Mouse (Mus musculus) gonadal fat pad, adult 2 months (tissue): Measurements from ENCODE around the gene Gm7271. TPM values are rescaled to one million over a fixed set of nuclear protein-coding genes. Genes with fewer than 3 reads are reported as not detected.

Experiments used
- DNase-seq: peaks from one replicate; pipeline ENCODE4 v3.0.0-alpha.2; 2012; ENCODE audit warnings: low read depth
- polyA plus RNA-seq: library from polyadenylated mRNA; depleted of rRNA; stranded (reverse); fragments of >200 nt; gene quantifications from 2 replicates; pipeline ENCODE4 v1.2.3, GENCODE M21; 2012; rRNA removed

The Gm7271 gene
- not detected in 2 replicates for polyA plus RNA-seq

GRCm38 (mm10) chr5:76483811-76484210 lies at the start of gene Gm7271:
Gene Gm7271 (plus strand): TSS chr5:76484040.
- no peak for DNase-seq

GRCm38 (mm10) chr5:76437100-76437499 lies 46.7 kb upstream of the Gm7271 start:
- DNase-seq: peak; percentile 87

DNA sequence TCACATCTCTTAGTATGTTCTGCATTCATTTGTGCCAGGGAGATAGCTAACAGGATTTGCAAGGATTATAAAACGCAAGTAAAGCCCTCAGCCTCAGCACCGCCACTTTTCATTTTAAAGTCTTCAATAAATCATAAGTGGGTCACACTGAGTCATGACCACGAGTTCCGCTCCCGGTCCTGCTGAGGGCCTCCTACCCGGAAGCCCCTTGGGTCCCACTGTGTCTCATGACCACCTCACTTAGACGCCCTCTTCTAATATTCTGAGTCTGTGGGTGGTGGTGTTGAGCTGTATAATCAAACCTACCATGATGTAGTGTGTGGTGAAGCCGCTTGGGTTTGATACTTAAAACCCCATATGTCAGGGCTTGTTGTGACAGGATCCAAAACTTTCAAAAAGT lies 46.1 kb upstream of the Gm7271 start:
- DNase-seq: no peak

- DNase-seq: no peak
Observed at GRCm38 (mm10) chr5:76441431-76441830, 42.4 kb upstream of the Gm7271 start.

DNA sequence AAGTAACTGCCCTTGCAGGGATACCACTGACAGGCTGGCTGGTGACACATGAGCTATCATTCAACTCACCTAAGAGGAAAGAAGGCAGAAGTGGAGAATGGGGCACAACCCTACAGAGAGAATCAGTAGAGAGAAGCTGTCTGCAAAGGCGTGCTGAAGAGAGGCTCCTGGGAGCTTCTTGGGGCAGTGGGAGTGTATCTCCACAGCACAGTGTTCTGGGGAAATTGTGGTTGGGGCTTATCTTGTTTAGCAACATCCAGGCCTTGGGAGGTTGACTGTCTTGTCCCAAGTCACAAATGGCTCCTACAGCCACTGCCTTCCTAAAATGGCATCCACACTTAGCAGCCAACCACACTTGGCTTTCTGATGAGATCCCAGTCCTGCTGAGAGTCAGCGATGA lies 8.9 kb upstream of the Gm7271 start:
- no peak for DNase-seq

DNA sequence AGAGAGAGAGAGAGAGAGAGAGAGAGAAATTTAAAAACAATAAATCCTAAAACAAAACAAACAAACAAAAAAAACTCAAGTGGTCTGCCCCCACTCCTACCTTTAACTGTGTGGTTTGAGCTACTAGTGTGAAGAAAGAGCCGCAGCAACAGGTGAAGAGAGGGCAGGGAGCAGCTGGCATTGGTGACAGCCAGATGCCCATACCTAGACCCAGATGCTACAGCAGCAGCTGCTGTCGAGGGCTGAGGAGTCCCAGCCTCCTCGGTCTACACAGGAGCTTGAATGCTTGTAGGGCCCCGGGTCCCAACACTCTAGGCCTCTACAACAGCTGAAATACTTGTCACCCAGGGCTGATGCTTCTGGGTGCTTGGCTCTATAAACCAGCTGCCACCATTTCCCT lies 7.0 kb upstream of the Gm7271 start:
- no peak for DNase-seq

DNA sequence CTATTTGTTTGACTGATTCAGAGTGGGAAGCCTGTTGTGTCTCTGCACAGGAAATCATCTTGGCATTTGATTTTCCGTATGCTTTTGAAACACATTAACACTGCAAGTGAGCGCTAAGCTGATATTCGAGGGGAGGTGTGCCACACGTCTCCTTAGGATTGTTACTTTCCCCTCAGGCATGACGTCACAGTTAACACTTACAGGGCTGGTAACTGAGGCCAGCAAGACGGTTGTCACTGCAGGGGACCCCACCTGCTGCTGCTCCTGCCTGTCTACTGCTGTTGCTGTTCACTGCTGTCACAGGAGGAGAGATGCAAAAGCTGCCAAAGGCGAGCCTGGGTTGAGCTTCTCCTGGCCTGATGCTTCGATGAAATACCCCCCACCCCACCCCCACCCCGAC lies 6.1 kb upstream of the Gm7271 start:
- no peak for DNase-seq

- no peak for DNase-seq
Observed at GRCm38 (mm10) chr5:76495126-76495525, 11.3 kb downstream of the Gm7271 start.

DNA sequence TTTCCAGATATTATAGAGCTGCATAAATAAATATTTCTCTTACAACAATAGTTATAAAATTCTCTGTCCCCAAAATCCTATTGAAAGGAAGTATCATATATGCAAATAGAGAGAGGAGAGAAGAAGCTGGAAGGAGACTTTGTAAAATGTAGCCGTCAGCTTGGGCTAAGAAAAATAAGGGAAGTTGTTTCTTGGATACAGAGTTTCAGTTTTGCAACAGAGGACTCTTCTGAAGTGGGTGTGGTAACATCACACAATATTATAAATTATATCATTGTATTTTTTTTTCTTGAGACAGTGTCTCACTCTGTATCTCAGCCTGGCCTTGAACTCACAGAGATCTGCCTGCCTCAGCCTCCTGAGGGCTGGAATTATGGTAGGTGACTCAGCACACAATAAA lies 38.6 kb downstream of the Gm7271 start:
- no peak for DNase-seq

GRCm38 (mm10) chr5:76524623-76525022 lies 40.8 kb downstream of the Gm7271 start:
- no peak for DNase-seq

GRCm38 (mm10) chr5:76525066-76525465 lies 41.2 kb downstream of the Gm7271 start:
- no peak for DNase-seq

DNA sequence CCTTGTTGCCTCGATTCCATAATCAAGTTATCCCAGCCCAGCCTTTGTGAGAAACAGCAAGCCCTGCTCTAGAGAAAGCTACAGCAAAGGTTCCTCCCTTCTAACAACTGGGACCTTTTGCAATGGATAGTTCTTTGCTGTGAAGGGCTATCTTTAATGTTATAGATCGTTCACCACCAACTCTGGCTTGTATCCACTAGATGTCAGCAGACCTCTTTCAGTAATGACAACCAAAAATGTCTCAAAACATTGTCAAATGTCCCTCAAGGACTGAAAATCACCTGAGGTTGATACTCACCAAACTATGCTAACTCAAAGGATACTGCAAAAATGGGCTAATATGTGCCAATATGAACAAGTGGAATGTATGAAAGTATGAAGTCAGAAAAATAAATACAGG lies 42.0 kb downstream of the Gm7271 start:
- no peak for DNase-seq

DNA sequence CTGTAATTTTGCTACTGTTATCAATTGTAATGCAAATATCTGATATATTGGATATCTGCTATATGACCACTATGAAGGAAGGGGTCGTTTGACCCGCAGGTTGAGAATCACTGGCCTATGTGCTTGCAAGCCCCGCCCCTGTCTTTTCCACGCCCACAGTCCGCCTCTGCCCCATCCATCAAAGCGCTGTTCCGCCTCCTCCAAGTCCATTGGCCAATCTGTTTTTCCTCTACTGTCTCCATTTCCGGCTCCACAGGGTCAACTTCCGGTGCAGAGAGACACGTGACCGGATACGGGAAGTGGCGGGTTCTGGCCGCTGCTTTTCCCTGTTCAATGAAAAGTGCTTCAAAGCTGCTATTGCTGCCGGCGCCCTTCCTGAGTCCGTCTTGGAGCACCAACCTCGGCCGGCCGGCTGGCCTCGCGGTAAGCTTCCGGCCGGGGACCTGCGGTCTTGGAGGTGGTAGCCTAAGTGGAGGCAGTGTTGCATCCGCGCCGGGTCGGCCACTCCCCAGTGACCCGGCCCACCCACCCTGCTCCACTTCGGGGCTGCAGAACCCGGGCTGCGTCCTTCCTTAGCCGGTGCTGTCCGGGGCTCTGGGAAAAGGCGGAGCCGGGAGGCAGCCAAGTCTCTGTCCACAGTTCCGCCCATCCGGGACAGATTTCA lies 45.3 kb downstream of the Gm7271 start, which contains the start of gene Exoc1:
Gene Exoc1 (plus strand): TSS at position 272 of the 664 bp plus-strand sequence.
- DNase-seq: peak; percentile 51

- DNase-seq: no peak
Observed at GRCm38 (mm10) chr5:76529704-76530066, 45.8 kb downstream of the Gm7271 start.

GRCm38 (mm10) chr5:76533186-76533585 lies 49.3 kb downstream of the Gm7271 start:
- no peak for DNase-seq

GRCm38 (mm10) chr5:76536231-76536630 lies 52.4 kb downstream of the Gm7271 start:
- no peak for DNase-seq

DNA sequence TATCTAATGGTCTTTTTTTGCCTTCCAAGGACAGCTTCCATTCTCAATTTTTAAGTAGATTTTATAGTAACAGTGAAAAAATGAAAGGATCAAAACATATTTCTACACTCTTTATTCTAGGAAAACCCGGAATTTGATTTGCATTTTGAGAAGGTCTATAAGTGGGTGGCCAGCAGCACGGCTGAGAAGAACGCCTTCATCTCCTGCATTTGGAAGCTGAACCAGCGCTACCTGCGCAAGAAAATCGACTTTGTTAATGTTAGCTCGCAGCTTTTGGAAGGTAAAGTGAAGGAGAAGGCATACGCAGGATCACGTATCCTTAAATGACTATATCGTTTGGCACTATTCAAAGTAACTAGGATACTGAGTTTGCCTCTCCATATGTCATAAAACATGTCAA lies 53.7 kb downstream of the Gm7271 start:
- DNase-seq: no peak

DNA sequence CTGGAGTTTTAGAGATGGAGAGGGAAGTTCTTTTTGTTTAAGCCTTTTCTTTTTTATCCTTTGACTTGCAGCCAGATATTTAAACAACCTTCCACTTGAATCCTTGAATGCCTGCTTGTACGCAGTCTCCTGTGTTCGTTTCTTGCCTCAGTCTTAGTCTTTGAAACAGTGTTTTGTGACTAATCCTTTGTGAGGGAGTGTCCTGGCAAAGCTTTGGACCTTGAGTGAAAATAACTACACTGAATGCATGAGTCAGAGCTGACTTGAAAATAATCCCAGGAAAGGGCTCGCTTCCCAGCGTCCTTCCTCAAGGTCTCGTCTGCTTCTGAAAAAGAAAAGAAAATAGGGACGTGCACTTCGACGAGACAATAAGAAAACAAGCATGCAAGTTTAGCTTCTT lies 56.3 kb downstream of the Gm7271 start:
- DNase-seq: no peak

DNA sequence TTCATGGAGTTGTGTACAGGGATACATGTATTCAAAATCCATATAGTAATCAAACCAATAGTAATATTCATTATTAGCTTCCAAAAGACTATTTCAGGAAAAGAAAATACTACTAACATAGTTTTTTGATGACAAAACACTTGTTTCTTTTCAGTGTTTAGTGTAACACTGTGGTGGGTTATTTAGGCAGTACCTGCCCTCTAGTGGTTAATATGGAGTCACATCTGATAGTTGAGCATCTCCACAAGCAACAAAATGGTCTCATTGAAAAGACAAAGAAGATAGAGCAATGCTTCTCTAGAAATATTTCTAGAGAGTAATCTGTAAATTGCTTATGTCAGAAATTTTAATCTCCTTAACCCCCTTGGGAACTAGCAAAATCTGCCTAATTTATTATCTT lies 57.0 kb downstream of the Gm7271 start:
- no peak for DNase-seq

- no peak for DNase-seq
Observed at GRCm38 (mm10) chr5:76543200-76543599, 59.4 kb downstream of the Gm7271 start.

DNA sequence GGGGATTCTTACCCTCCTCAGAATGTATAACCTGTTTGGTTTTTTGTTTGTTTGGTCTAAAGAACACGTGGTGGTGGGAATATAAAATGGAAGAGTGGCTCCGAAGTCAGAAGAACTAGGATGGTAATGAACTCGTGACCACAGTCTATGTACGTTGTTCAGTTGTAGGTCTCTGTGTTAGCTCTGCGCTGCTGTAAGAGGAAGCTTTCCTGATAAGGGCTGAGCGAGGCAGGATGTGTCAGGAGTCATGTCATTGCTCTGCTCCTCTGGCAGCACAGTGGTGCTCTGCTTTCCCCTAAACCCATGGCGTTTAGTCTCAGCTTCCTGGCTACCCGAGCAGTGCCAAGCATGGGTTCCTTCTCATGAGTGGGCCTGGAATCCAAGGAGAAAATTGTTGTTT lies 66.6 kb downstream of the Gm7271 start:
- DNase-seq: no peak

DNA sequence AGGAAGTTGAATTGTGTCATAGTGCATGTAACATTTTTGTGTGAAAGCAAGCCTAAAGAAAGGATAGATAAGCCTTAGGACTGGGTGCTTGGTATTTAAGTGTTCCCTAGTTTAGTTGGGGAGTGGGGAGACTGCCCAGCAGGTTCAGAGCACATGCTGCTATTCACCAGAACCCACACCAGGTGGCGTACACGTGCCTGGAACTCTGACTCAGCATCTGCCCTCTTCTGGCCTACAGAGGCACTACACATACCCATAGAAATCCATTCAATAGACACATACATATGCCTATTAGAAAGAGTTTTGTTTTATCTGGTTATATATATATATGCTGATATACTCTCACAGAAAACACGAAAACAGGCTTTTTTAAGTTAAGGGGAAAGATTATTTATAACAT lies 81.5 kb downstream of the Gm7271 start:
- DNase-seq: no peak
